Mouse (Mus musculus): ENCODE measurements around the gene 2210408I21Rik.

2210408I21Rik gene

DNA sequence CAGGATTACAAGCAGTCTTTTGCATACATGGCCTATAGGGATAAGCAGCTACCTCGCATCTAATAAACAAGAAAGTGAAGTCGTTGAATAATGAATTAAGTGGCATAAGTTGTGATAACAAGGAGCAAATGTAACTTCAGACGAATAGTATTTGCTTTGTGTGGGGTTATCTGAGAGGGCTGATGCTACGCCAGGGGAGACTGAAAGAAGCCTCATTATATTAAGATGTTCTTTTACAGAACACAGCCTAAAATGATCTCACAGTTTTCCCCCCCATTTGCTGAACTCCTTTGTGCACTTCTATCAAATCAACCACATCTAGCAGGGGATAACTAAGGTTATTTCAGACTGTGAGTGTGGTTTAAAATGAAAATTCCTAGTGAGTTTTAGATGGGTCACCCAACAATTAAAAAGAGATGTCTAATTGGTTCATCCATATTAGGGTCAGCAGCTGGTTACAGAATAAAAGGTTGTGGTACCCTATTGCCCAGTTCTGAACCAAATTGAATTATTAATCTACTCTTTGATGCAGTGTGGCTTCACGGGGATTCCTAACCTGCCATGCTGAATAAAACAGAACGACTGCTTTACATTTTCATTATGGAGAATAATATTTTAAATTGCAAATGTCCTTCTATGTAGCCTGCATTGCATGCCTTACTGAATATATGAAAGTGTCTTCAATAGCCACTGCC lies 343.2 kb downstream of the 2210408I21Rik start:
- DNase-seq (ENCODE audit: low spot score in 2 of 2), result no peak

GRCm38 (mm10) chr13:77489938-77490651 lies 354.8 kb downstream of the 2210408I21Rik start:
- DNase-seq (ENCODE audit: low spot score in 2 of 2), result no peak

- no peak for DNase-seq (ENCODE audit: low spot score in 2 of 2)
These were observed 378.7 kb downstream of the 2210408I21Rik start for GRCm38 (mm10) chr13:77514046-77514445.

GRCm38 (mm10) chr13:77528960-77529699 lies 393.8 kb downstream of the 2210408I21Rik start:
- DNase-seq (ENCODE audit: low spot score in 2 of 2), result no peak

DNA sequence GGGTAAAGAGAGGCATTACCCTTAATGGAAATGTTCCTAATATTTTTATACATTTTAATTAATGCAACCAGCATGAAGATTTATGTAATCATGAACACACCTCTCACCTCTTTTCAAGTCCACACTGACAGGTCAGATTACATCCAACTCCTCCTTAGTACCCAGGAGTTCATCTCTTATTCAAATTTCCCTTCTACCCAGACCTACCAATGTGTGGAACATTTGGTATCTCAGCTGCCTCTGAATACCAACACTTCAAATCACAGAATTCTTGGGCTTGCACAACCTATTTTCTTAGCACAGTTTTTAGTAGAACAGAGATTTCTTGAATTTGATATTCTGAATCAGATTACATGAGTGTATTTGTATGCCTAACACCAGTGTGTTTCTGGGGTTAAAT lies 394.4 kb downstream of the 2210408I21Rik start:
- DNase-seq (ENCODE audit: low spot score in 2 of 2), result no peak

DNA sequence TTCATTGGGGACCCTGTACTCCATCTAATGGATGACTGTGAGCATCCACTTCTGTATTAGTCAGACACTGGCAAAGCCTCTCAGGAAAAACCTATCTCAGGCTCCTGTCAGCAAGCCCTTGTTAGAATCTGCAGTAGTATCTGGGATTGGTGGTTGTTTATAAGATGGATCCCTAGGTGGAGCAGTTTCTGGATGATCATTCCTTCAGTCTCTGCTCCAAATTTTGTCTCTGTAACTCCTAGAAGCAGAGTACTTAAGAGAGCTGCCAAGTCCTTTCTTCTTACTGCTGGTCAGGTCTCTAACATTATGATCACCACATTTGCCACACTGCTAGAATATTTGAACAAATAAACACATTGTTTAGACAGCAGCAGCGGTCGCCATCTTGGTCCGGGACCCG lies 402.1 kb downstream of the 2210408I21Rik start:
- DNase-seq (ENCODE audit: low spot score in 2 of 2), result no peak

DNA sequence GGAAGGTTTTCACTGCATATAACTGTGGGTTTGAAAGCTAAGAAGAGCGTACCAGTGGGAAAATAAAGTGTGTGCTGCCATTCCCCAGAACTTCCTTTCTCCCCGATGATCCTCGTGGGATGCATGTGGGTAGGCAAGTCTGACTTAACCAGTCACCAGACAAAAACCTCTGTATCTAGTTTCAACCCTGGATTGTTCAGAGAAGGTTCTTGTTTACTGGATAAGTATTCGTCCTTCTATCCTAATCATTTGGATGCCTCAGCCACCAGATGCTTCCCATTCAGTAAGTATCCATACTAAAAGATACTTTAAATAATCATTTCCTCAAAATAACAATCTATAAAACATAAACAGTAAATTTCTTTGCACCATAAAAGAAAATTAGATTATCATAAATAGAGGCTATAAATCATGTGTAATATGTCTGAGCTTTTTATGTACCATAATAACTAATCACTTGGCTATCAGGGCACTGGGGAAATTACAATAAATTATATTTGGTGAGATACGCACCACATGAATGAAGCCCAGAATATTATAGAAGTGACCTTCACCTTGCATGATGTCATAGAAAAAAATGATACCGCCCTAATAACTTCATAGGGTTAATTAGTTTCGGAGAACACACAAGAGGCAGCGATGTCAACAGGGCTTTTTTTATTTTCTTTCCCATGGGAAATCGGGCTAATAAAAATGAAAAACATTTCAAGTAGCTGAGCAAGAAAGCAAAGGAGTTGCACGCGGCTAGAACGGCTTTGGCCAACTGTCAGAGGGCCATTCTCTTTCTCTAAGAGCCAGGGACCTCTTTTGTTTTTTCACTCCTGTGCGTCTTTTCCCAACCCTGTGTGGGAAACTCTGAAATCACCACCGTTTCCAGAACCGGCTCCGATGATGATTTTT lies 412.4 kb downstream of the 2210408I21Rik start:
- DNase-seq (ENCODE audit: low spot score in 2 of 2), result no peak

DNA sequence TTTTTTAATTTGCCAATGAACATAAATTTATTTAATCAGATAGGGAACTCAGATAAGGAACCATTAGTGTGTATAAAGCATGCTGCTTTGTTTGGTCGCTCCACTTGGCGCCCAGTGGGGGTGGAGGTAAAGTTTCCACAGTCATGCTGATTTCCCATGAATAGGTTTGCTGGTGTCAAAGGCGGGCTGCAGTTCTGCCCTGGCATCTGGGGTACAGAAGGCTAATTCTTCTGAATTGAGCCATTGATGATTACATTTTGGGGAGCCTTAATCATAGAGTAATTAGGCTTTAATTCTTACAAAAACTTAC lies 413.0 kb downstream of the 2210408I21Rik start:
- DNase-seq (ENCODE audit: low spot score in 2 of 2), result no peak

GRCm38 (mm10) chr13:77548750-77549149 lies 413.4 kb downstream of the 2210408I21Rik start:
- no peak for DNase-seq (ENCODE audit: low spot score in 2 of 2)

- DNase-seq (ENCODE audit: low spot score in 2 of 2), result no peak
These were observed 458.7 kb downstream of the 2210408I21Rik start for GRCm38 (mm10) chr13:77594011-77594410.

- DNase-seq (ENCODE audit: low spot score in 2 of 2), result no peak
These were observed 480.0 kb downstream of the 2210408I21Rik start for GRCm38 (mm10) chr13:77615346-77615745.

All from frontal cortex, postnatal 25 days (tissue).